Mouse (Mus musculus) T-cell, adult 2 months (primary cell): Measurements from ENCODE around the gene Npb.
"Not testable (repeated sequence)": the region's sequence is repeated elsewhere in the genome, so short reads cannot be mapped to it uniquely, and the experiment has no call there.

Source experiments
- DNase-seq: peaks from one replicate; pipeline ENCODE4 v3.0.0; 2022; ENCODE audit warnings: low spot score

Gene Npb

GRCm38 (mm10) chr11:120608241-120609034 lies at the start of gene Npb:
TSS of gene Npb (plus strand) at chr11:120608477.
- DNase-seq: no peak

GRCm38 (mm10) chr11:120558843-120559242 lies 49.4 kb upstream of the Npb start:
- DNase-seq: not testable (repeated sequence)

- DNase-seq: no peak
Observed at GRCm38 (mm10) chr11:120560952-120561728, 47.1 kb upstream of the Npb start.

- no peak for DNase-seq
Observed at GRCm38 (mm10) chr11:120562949-120563348, 45.3 kb upstream of the Npb start.

- DNase-seq: no peak
Observed at GRCm38 (mm10) chr11:120565114-120565513, 43.2 kb upstream of the Npb start.

GRCm38 (mm10) chr11:120568324-120568723 lies 40.0 kb upstream of the Npb start:
- no peak for DNase-seq

- no peak for DNase-seq
Observed at GRCm38 (mm10) chr11:120571122-120571521, 37.2 kb upstream of the Npb start.

- DNase-seq: no peak
Observed at GRCm38 (mm10) chr11:120571754-120572416, 36.4 kb upstream of the Npb start.

GRCm38 (mm10) chr11:120572417-120572751 lies 35.9 kb upstream of the Npb start:
- DNase-seq: no peak

- DNase-seq: peak; percentile 99
Observed at GRCm38 (mm10) chr11:120572752-120573584, 35.3 kb upstream of the Npb start, which contains the start of gene P4hb. TSS of gene P4hb (minus strand) at chr11:120573253.

- DNase-seq: no peak
Observed at GRCm38 (mm10) chr11:120573585-120574277, 34.5 kb upstream of the Npb start.

- no peak for DNase-seq
Observed at GRCm38 (mm10) chr11:120574278-120574600, 34.0 kb upstream of the Npb start.

GRCm38 (mm10) chr11:120575046-120575445 lies 33.2 kb upstream of the Npb start:
- no peak for DNase-seq

- no peak for DNase-seq
Observed at GRCm38 (mm10) chr11:120575940-120576339, 32.3 kb upstream of the Npb start.

- no peak for DNase-seq
Observed at GRCm38 (mm10) chr11:120576365-120576981, 31.8 kb upstream of the Npb start.

GRCm38 (mm10) chr11:120577211-120578023 lies 30.9 kb upstream of the Npb start:
- DNase-seq: peak; percentile 55

- no peak for DNase-seq
Observed at GRCm38 (mm10) chr11:120578024-120578693, 30.1 kb upstream of the Npb start.

GRCm38 (mm10) chr11:120578694-120579243 lies 29.5 kb upstream of the Npb start:
- DNase-seq: no peak
